Mouse (Mus musculus): ENCODE results near the gene Tmem95.
A peak's percentile ranks its signal among the peaks of the same experiment; 100 is the strongest.
"Not testable (repeated sequence)": the region's sequence is repeated elsewhere in the genome, so short reads cannot be mapped to it uniquely, and the experiment has no call there.

Tmem95 gene

GRCm38 (mm10) chr11:69880853-69881603 lies 3.2 kb upstream of the Tmem95 start, which contains the start of gene Kctd11:
Gene Kctd11, minus strand, starts transcription at chr11:69881406.
- peak; percentile 81 to 87 for DNase-seq (ENCODE audit: low spot score in 2 of 2)

- peak; percentile 77 to 86 for DNase-seq (ENCODE audit: low spot score in 2 of 2)
These were observed 2.7 kb upstream of the Tmem95 start for GRCm38 (mm10) chr11:69880506-69880852.

DNA sequence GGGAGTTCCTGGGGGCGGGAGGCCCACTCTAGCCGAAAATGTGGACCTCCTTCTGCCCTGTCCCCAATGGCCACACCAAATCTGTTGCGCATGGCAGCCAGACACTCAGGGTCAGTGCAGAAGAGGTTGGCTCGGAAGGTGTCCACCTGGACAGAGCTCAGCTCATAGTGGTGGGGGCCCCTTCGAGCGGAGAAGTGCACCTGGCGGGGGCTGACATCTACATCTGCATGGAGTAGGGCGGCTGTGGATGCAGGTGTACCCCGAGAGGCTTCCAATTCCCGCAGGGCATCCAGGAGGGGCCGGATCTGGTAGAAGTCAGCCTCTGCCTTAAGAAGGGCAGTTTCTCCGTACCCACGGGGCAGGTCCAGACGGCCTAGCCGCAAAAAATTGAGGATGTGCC lies 1.9 kb upstream of the Tmem95 start:
- DNase-seq (ENCODE audit: low spot score in 2 of 2) = no peak

- no peak for DNase-seq (ENCODE audit: low spot score in 2 of 2)
These were observed 1.1 kb upstream of the Tmem95 start for GRCm38 (mm10) chr11:69878952-69879351.

DNA sequence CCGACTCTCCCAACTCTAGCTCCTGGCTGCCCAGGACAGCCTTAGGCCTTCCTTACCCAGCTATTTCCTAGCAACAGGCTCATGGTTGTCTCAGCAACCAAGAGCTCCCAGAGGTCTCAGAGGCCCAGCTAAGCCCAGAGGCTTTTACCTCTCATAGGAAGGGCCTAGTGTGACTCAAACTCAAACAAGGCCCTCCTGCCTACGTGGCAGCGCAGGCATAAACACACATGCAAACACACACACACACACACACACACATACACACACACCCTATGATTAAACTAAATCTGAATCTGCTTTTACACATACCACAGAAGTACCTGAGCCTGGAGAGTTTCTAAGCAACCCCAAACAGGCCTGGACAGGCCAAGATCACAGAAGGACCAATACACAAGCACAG lies 581 bp upstream of the Tmem95 start:
- DNase-seq (ENCODE audit: low spot score in 2 of 2) = no peak

DNA sequence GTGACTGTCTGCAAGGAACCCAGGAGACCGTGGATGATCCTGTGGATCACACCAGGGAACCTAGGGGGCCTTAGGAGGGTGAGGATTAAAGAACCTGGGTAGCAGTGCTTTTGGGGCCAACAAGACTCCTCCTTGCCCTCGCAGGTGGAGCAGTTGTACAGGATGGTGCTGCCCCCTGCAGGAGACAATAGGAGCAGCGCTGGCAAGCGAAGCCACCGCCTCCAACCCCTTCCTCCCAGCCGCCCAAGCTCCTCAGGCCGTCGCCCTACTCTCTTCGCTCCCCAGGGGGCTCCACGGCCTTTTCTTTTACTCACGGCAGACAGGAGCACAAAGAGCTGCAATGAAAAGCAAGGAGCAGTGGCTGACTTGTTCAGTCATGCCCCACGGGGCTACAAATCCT lies 951 bp downstream of the Tmem95 start:
- peak; percentile 90 to 97 for DNase-seq (ENCODE audit: low spot score in 2 of 2)

- DNase-seq (ENCODE audit: low spot score in 2 of 2) = no peak
These were observed 1.6 kb downstream of the Tmem95 start for GRCm38 (mm10) chr11:69876186-69876585.

DNA sequence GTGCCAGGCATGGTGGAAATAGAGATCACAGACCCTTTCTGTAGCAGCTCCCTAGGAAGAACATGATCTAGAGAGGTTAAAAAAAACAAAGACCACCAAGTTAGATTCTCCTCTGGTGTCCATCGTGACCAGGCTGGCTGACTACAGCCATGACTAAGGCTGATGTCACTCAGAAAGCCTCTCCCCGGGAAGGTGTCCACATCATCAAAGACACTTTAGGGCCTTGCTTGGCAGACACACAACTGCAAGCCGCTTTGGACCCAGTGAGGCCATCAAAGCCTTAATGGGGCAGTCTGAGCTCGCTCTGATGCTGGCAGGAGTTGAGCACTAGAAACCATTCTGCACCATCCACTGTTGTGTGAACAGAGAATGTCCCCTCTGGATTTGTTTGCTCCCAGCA lies 5.4 kb downstream of the Tmem95 start:
- DNase-seq (ENCODE audit: low spot score in 2 of 2) = no peak

DNA sequence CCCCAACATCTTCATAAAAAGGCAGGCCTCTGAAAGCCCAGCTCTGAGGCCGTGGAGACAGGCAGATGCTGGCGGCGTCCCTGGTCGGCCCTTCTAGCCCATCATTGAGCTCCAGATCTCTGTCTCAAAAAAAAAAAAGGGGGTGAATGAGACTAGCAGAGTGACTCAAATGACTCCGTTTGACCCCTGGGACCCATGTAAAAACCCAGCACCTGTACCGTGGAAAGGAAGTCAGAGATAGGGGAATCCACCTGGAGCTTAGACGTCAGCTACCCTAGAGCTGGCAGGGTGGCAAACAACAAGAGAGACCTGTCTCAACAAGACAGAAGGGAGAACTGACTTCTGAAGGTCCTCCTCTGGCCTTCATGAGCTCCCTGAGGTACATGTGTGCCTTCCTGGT lies 6.0 kb downstream of the Tmem95 start:
- no peak for DNase-seq (ENCODE audit: low spot score in 2 of 2)

- DNase-seq (ENCODE audit: low spot score in 2 of 2) = no peak
These were observed 7.3 kb downstream of the Tmem95 start for GRCm38 (mm10) chr11:69870289-69871069.

DNA sequence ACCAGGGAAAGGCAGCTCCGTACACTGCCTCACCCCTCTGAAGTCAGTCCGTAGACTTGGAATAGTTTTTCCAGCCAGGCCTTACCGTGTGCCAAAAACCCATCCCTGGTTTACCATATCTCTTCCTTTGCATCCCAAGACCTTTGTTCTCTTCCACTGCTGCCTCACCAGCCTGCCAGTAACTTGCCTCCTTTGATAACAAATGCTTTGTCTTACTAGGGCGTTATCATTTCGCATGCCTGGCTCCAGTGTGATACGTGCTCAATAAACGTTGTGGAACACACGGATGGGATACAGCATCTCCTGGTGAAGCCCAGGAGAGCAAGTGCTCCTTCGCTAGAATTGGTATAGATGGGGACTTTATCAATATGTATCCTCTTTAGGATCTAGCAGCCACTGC lies 10.5 kb downstream of the Tmem95 start:
- no peak for DNase-seq (ENCODE audit: low spot score in 2 of 2)

DNA sequence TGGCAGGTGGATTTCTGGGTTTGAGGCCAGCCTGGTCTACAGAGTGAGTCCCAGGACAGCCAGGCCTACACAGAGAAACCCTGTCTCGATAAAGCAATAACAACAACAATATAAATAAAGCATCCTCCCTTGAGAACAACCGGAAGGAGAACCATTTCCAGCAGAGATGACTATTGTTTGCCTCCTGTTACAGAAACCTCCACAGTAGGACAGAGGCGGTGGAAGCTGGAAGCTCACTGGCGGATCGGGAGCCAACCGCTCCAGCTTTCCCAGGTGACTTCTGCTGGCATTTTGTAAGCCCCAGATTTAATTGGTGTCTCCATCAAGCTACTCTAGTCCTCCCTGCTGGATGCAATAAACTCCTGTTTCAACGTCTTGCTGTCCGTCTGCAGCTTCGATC lies 12.3 kb downstream of the Tmem95 start:
- no peak for DNase-seq (ENCODE audit: low spot score in 2 of 2)

- DNase-seq (ENCODE audit: low spot score in 2 of 2) = no peak
These were observed 13.5 kb downstream of the Tmem95 start for GRCm38 (mm10) chr11:69864138-69864860.

- DNase-seq (ENCODE audit: low spot score in 2 of 2) = not testable (repeated sequence)
These were observed 14.1 kb downstream of the Tmem95 start for GRCm38 (mm10) chr11:69863729-69864128.

GRCm38 (mm10) chr11:69858113-69858998 lies 19.5 kb downstream of the Tmem95 start, which contains the start of gene Tnk1:
Gene Tnk1, minus strand, starts transcription at chr11:69858730.
- no peak for DNase-seq (ENCODE audit: low spot score in 2 of 2)

DNA sequence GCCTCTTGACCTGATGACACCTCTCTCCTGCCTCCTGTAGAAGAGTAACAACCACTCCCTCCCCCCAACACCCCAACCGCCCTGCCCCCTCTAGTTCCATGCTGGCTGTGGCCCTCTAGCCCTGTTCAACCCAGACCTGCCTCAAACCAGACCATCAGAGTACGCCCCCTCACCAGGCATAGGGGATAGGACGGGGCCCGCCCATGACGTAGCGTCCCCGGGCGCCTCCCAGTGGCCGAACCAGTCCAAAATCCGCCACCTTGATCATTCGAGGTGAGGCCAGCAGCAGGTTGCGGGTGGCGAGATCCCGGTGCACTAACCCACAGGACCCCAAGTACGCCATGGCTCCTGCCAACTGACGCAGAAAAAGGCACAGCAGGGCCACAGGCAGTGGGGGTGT lies 22.5 kb downstream of the Tmem95 start:
- peak; percentile 79 to 90 for DNase-seq (ENCODE audit: low spot score in 2 of 2)

DNA sequence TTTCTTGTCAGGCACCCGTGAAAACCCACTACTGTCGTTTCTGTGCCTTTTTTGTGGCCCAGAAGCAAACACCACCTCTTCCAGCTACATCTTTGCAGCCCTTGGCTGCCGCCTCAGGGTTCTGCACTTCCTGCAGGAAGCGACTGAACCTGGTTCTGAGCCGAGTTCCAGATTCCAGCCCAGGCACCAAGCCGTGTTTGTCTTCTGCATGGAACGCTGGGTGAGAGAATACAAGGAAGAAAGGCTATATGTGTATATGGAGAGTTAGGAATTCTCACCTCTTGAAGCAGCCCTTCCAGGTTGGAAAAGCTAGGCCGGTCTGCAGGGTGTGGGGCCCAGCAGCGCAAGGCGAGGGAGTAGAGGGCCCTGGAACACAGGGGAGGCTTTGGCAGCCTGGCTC lies 23.1 kb downstream of the Tmem95 start:
- peak in 1 of 2 experiments; percentile 72 for DNase-seq (ENCODE audit: low spot score in 2 of 2)

GRCm38 (mm10) chr11:69853994-69854393 lies 23.8 kb downstream of the Tmem95 start:
- DNase-seq (ENCODE audit: low spot score in 2 of 2) = peak; percentile 86 to 87

DNA sequence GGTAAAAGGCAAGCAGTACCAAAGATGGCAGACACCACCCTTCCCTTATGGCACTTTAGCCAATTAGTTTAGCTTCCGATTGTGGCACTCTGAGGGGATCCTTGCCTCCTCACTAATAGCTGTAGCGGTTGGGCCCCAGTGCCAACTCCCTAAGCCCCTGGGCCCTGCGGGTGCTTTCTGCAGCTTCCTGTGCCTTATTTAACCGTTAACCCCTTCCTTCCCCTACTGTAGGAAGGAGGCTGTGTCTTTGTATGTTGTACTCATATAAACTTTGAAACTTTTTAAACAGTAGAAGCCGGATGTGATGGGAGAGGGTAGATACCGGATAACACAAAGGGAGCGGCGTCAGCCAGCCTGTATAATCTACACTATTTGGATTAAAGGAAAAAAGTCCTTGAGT lies 27.1 kb downstream of the Tmem95 start:
- peak; percentile 31 to 60 for DNase-seq (ENCODE audit: low spot score in 2 of 2)

GRCm38 (mm10) chr11:69849884-69850283 lies 27.9 kb downstream of the Tmem95 start:
- DNase-seq (ENCODE audit: low spot score in 2 of 2) = peak in 1 of 2 experiments; percentile 63

GRCm38 (mm10) chr11:69849128-69849527 lies 28.7 kb downstream of the Tmem95 start:
- DNase-seq (ENCODE audit: low spot score in 2 of 2) = peak in 1 of 2 experiments; percentile 63
